Mouse (Mus musculus) CD4-positive naive resting alpha-beta T cell, adult 76 days (primary cell): ENCODE measurements around the gene Ulk4. TPM values are rescaled to one million over a fixed set of nuclear protein-coding genes. Genes with fewer than 3 reads are reported as not detected.

ENCODE experiments used
- total RNA-seq: library from RNA; stranded (reverse); gene quantifications from one replicate; pipeline ENCODE4 v1.2.4, GENCODE M21; 2023

The Ulk4 gene
- 0.44 TPM for total RNA-seq

DNA sequence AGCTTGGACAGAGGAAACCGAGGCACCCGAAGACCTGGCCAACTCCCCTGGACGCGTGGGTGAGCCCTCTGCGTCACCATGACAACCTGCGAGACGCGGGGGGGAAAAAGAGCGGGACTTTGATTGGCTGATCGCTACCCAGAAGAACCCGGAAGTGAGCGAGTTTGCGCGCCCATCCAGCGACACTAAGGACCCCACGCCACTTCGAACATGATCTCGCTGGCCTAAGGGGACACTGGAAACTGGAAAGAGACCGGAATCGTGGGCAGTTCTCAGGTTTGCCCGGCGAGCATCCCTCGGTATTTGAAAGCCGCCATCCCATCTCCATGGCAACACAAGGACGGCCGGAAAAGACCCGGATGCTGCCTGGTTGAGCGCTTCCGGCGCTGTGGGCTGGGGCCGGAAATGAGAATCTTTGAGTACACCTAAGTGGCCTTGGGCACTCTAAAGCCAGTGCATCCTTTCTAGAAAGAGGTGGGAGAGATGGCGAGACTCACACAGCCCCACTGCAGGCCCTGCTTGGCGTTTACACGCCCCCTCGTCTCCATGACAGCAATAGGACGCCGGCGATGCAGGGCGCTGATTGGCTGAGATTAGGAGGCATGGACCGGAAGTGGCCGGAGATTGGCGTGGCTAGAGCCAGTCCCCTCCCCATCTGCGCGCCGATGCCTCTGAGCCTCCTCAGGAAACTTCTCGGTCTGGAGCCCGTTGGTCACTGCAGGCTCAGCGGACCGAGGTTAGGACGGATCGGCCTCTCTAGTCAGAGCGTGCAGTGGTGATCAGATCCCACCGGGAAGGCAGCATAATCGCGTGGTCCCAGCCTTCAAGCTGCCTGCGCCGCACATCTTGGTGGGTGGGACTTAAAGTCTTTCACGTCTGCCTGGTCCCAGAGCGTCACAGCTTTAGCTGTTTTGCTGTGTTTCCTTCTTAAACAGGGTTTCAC is at the start of gene Ulk4:
Gene Ulk4, minus strand, starts transcription at position 80 of the 943 bp plus-strand sequence.

DNA sequence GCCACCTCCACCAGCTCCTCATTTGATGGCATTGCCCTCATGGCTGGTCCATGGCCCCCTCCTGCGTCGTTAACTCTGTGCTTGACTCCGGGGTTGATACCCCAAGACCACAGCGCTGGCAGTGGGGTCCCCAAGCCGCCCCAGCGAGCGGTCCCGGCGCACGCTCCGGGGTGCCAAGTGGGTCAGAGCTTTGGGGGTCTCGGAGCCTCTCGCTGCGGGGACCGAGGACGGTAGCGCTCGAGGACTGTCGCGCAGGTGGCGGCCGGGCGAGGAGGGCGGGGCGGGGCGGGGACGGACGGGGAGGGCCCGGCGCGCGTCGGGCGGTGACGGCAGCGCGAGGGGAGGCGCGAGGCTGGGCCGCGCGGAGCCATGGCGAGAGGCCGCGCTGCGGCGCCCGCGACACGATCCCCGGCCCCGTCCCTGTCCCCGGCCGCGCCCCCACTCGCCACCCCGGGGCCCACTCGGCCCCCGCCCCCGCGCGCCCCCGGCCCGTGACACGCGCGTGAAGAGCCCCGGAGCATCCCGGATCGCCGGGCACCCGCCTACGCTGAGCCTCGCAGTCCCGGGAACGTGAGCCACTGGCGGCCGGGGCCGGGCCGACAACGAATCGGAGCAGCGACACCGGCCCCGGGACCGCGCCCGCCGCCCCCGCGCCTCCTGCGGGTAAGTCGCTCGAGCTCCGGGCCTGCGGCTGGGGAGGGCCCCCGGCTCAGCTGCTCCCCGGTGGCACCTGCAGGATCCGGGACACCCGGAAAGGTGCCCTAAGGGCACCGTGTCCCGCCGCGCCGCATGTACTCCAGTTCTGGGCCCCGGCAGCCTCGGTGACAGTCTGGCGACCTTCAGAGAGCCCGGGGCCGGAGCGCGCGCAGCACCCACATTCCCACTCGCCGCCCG is 20.4 kb upstream of the Ulk4 start, which contains the start of gene Trak1:
Gene Trak1, plus strand, starts transcription at position 332 of the 894 bp plus-strand sequence.

DNA sequence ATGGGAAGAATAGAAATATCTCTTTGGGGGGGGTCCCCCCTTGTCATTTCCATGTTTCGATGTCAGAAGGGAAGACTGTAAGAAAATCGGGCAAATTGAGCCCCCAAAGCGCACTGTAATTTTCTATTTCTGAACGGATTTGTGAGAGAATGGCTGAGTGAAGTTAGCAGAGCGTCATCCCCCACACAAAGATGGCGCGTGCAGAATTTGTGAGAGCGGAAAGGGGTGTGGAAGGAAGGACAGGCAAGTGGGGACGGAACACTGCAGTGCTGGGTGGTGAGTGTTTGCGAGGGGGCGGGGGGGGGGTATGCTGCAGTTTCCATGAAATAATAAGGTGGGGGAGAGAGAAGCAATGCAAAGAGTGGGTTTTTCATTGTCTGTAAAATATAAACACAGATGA is 347.9 kb downstream of the Ulk4 start, which contains the start of gene Ctnnb1:
Gene Ctnnb1, plus strand, starts transcription at position 136 of the 400 bp plus-strand sequence.

Other genes with a start within 250 kb of the Ulk4 start
- gene Trak1, start 20.3 kb upstream of the Ulk4 start, total RNA-seq: 119 TPM
- gene Cck, start 218.5 kb upstream of the Ulk4 start, total RNA-seq: not detected